Mouse (Mus musculus) forebrain, embryonic 16.5 days (tissue): ENCODE results near the gene Ahdc1. TPM values are rescaled to one million over a fixed set of nuclear protein-coding genes. Genes with fewer than 3 reads are reported as not detected.

Experiments
- ATAC-seq: fragments of 200-750 bp; cut with Nextera tagmentation; 2 replicates; pipeline ENCODE4 v1.8.0; 2017; ENCODE audit warnings: mild to moderate bottlenecking, moderate library complexity
- H3K27ac ChIP-seq: fragments of 300-500 bp; sonication (generic); 2 replicates; pipeline ENCODE4 v1.5.1; 2014; ENCODE audit warnings: low read length, control low read depth
- H3K27me3 ChIP-seq: fragments of 300-500 bp; sonication (generic); replicated peaks from 2 replicates; pipeline ENCODE4 v1.6.1; 2014; ENCODE audit warnings: low read length; ENCODE audit not compliant: control insufficient read depth, insufficient read depth
- H3K36me3 ChIP-seq: fragments of 300-500 bp; sonication (generic); 2 replicates; pipeline ENCODE4 v1.6.1; 2014; ENCODE audit not compliant: control insufficient read depth, insufficient read depth
- H3K4me1 ChIP-seq: fragments of 300-500 bp; sonication (generic); replicated peaks from 2 replicates; pipeline ENCODE4 v1.6.1; 2014; ENCODE audit warnings: low read length; ENCODE audit not compliant: control insufficient read depth, insufficient read depth
- H3K4me2 ChIP-seq: fragments of 300-500 bp; sonication (generic); 2 replicates; pipeline ENCODE4 v1.6.1; 2014; ENCODE audit warnings: mild to moderate bottlenecking, low read length, control low read depth
- H3K4me3 ChIP-seq: fragments of 300-500 bp; sonication (generic); replicated peaks from 2 replicates; pipeline ENCODE4 v1.5.1; 2014; ENCODE audit warnings: mild to moderate bottlenecking, low read length, control low read depth
- H3K9ac ChIP-seq: fragments of 300-500 bp; sonication (generic); replicated peaks from 2 replicates; pipeline ENCODE4 v1.6.1; 2014; ENCODE audit warnings: low read depth, low read length, control low read depth
- H3K9me3 ChIP-seq: fragments of 300-500 bp; sonication (generic); 2 replicates; pipeline ENCODE4 v1.6.1; 2016; ENCODE audit warnings: low read length; ENCODE audit not compliant: control insufficient read depth
- WGBS: fragments of 180-500 bp; shearing (Covaris S2); extraction: QIAGEN DNeasy Blood & Tissue Kit; methylation state at CpG from one replicate; pipeline ENCODE4 v1.1.7; 2014; 5-methylcytosine and 5-hydroxymethylcytosine counted together
- polyA plus RNA-seq: library from polyadenylated mRNA; unstranded; fragments of >200 nt; fragmentation: Nextera tagmentation; extraction: Ambion mirVana; gene quantifications from 2 replicates; pipeline ENCODE4 v1.2.1, GENCODE M21; 2015

The Ahdc1 gene
- polyA plus RNA-seq, 1 experiment from 2014 or later = 13.0 TPM

- Histone ChIP-seq H3K27ac (no peak overlapping the region), H3K4me3 (no peak overlapping the region), H3K9ac (no peak overlapping the region), H3K36me3 (peaks cover 38% of the 10 kb centered on the region), H3K4me1 (peaks cover 6% of the 10 kb centered on the region), H3K27me3 (no peaks in the 10 kb centered on the region), H3K9me3 (no peaks in the 10 kb centered on the region), H3K4me2 (no peak overlapping the region)
- no peak for ATAC-seq
- WGBS = 94% methylated on average over 18 of the region's 18 CpGs
Observed at GRCm38 (mm10) chr4:133063203-133063602, 52.1 kb downstream of the Ahdc1 start.

GRCm38 (mm10) chr4:133063799-133064198, 52.7 kb downstream of the Ahdc1 start:
- ATAC-seq = no peak
- peaks cover 38% of the 10 kb centered on the region for H3K36me3 ChIP-seq

GRCm38 (mm10) chr4:133064791-133065190, 53.7 kb downstream of the Ahdc1 start:
- 94% methylated on average over 19 of the region's 19 CpGs for WGBS
- Histone ChIP-seq H3K36me3 (peaks cover 38% of the 10 kb centered on the region), H3K4me3 (no peak overlapping the region), H3K4me2 (no peak overlapping the region), H3K9ac (no peak overlapping the region), H3K27ac (no peak overlapping the region), H3K9me3 (no peaks in the 10 kb centered on the region), H3K27me3 (no peaks in the 10 kb centered on the region), H3K4me1 (peaks cover 12% of the 10 kb centered on the region)
- ATAC-seq = no peak

More at GRCm38 (mm10) chr4:133063799-133064198, 52.7 kb downstream of the Ahdc1 start:
- H3K4me2 ChIP-seq = no peak overlapping the region
- no peaks in the 10 kb centered on the region for H3K9me3 ChIP-seq
- no peak overlapping the region for H3K9ac ChIP-seq
- H3K27me3 ChIP-seq = no peaks in the 10 kb centered on the region
- 89% methylated on average over 13 of the region's 13 CpGs for WGBS
- H3K4me1 ChIP-seq = peaks cover 12% of the 10 kb centered on the region
- no peak overlapping the region for H3K27ac ChIP-seq
- no peak overlapping the region for H3K4me3 ChIP-seq

- Histone ChIP-seq H3K4me1 (peaks cover 12% of the 10 kb centered on the region), H3K27ac (no peak overlapping the region), H3K4me2 (no peak overlapping the region), H3K9me3 (no peaks in the 10 kb centered on the region), H3K4me3 (no peak overlapping the region), H3K36me3 (peaks cover 39% of the 10 kb centered on the region), H3K27me3 (no peaks in the 10 kb centered on the region), H3K9ac (no peak overlapping the region)
- no peak for ATAC-seq
- WGBS = 92% methylated on average over 14 of the region's 14 CpGs
Observed at GRCm38 (mm10) chr4:133065894-133066386, 54.9 kb downstream of the Ahdc1 start.

GRCm38 (mm10) chr4:133068400-133069138, 57.5 kb downstream of the Ahdc1 start:
- H3K27me3 ChIP-seq = no peaks in the 10 kb centered on the region
- H3K4me1 ChIP-seq = peaks cover 25% of the 10 kb centered on the region
- H3K4me2 ChIP-seq = no peak overlapping the region
- no peak overlapping the region for H3K4me3 ChIP-seq
- 67% methylated on average over 12 of the region's 12 CpGs for WGBS
- no peak overlapping the region for H3K27ac ChIP-seq
- H3K9me3 ChIP-seq = no peaks in the 10 kb centered on the region
- H3K36me3 ChIP-seq = peaks cover 20% of the 10 kb centered on the region; the same call in 1 of the 2 replicates
- no peak overlapping the region for H3K9ac ChIP-seq
- ATAC-seq = peak; percentile 35

GRCm38 (mm10) chr4:133070388-133070787, 59.3 kb downstream of the Ahdc1 start:
- Histone ChIP-seq H3K9me3 (no peaks in the 10 kb centered on the region), H3K4me1 (peaks cover 43% of the 10 kb centered on the region), H3K4me2 (no peak overlapping the region), H3K27me3 (no peaks in the 10 kb centered on the region), H3K36me3 (peaks cover 6% of the 10 kb centered on the region; the same call in 1 of the 2 replicates), H3K4me3 (no peak overlapping the region), H3K9ac (no peak overlapping the region), H3K27ac (no peak overlapping the region)
- no peak for ATAC-seq
- WGBS = 80% methylated on average over 3 of the region's 3 CpGs

GRCm38 (mm10) chr4:133070821-133071372, 59.8 kb downstream of the Ahdc1 start:
- no peak overlapping the region for H3K27ac ChIP-seq

GRCm38 (mm10) chr4:133073192-133073591, 62.1 kb downstream of the Ahdc1 start:
- H3K4me3 ChIP-seq = no peak overlapping the region
- no peaks in the 10 kb centered on the region for H3K27me3 ChIP-seq
- peak overlapping the region; percentile 83; the same call in 1 of the 2 replicates for H3K27ac ChIP-seq
- no peak overlapping the region; the same call in 1 of the 2 replicates for H3K9ac ChIP-seq
- WGBS = 69% methylated on average over 8 of the region's 8 CpGs
- H3K9me3 ChIP-seq = no peaks in the 10 kb centered on the region
- no peak for ATAC-seq
- H3K36me3 ChIP-seq = peaks cover 3% of the 10 kb centered on the region; the same call in 1 of the 2 replicates
- H3K4me2 ChIP-seq = no peak overlapping the region
- peaks cover 45% of the 10 kb centered on the region for H3K4me1 ChIP-seq

More at GRCm38 (mm10) chr4:133070821-133071372, 59.8 kb downstream of the Ahdc1 start:
- ATAC-seq = no peak
- Histone ChIP-seq H3K36me3 (peaks cover 3% of the 10 kb centered on the region; the same call in 1 of the 2 replicates), H3K4me1 (peaks cover 47% of the 10 kb centered on the region), H3K4me3 (no peak overlapping the region), H3K9ac (no peak overlapping the region), H3K27me3 (no peaks in the 10 kb centered on the region), H3K4me2 (no peak overlapping the region), H3K9me3 (no peaks in the 10 kb centered on the region)
- WGBS = 97% methylated on average over 5 of the region's 5 CpGs

- Histone ChIP-seq H3K4me3 (no peak overlapping the region), H3K36me3 (peaks cover 3% of the 10 kb centered on the region; the same call in 1 of the 2 replicates), H3K9me3 (no peaks in the 10 kb centered on the region), H3K4me2 (no peak overlapping the region), H3K27ac (peak overlapping the region; percentile 83), H3K4me1 (peaks cover 39% of the 10 kb centered on the region), H3K9ac (peak overlapping the region; percentile 43), H3K27me3 (no peaks in the 10 kb centered on the region)
- WGBS = 10% methylated on average over 9 of the region's 9 CpGs
- ATAC-seq = peak; percentile 71
Observed at GRCm38 (mm10) chr4:133074070-133074819, 63.2 kb downstream of the Ahdc1 start.
